Mouse (Mus musculus): ENCODE measurements around the gene Cdhr1. TPM values are rescaled to one million over a fixed set of nuclear protein-coding genes. Genes with fewer than 3 reads are reported as not detected.

The Cdhr1 gene
- total and polyA plus RNA-seq, 3 experiments = under 0.01 TPM; not detected in 2

GRCm38 (mm10) chr14:37101531-37101930 lies 3.4 kb upstream of the Cdhr1 start:
- Histone ChIP-seq H3K4me3 (ENCODE audit: low read depth, low read length) (no peak overlapping the region), H3K4me1 (ENCODE audit: insufficient read depth, low read depth, low read length) (no peaks in the 10 kb centered on the region), H3K9me3 (replicated peaks) (no peaks in the 10 kb centered on the region), H3K36me3 (replicated peaks) (no peaks in the 10 kb centered on the region), H3K27me3 (ENCODE audit: insufficient read depth, low read length) (peaks cover 14% of the 10 kb centered on the region; the same call in 1 of the 2 replicates)
- DNase-seq (ENCODE audit: low spot score) = no peak
- ATAC-seq (ENCODE audit: extremely low read depth, insufficient number of reproducible peaks, low FRiP score, poor library complexity, severe bottlenecking) = no peak
- TF ChIP-seq POLR2AphosphoS5 (IDR thresholded peaks at IDR 0.05; ENCODE audit: insufficient replicate concordance, low read depth, low read length) = no peak
- TF ChIP-seq GATA2 (IDR thresholded peaks at IDR 0.05; ENCODE audit: borderline replicate concordance, low read depth, low read length) = no peak
- no peak for TF ChIP-seq GATA1 (IDR thresholded peaks at IDR 0.05; ENCODE audit: borderline replicate concordance, low read length)
- TF ChIP-seq CTCF (IDR thresholded peaks at IDR 0.05; ENCODE audit: low read depth, low read length) = no peak
- no peak for TF ChIP-seq TAL1 (conservative IDR thresholded peaks at IDR 0.05; ENCODE audit: low read depth, low read length)

- Histone ChIP-seq H3K4me1 (ENCODE audit: insufficient read depth, low read depth, low read length) (no peaks in the 10 kb centered on the region), H3K27me3 (ENCODE audit: insufficient read depth, low read length) (peaks cover 14% of the 10 kb centered on the region; the same call in 1 of the 2 replicates), H3K9me3 (replicated peaks) (no peaks in the 10 kb centered on the region), H3K4me3 (ENCODE audit: low read depth, low read length) (no peak overlapping the region), H3K36me3 (replicated peaks) (no peaks in the 10 kb centered on the region)
- TF ChIP-seq GATA1 (IDR thresholded peaks at IDR 0.05; ENCODE audit: borderline replicate concordance, low read length) (no peak), POLR2AphosphoS5 (IDR thresholded peaks at IDR 0.05; ENCODE audit: insufficient replicate concordance, low read depth, low read length) (no peak), CTCF (IDR thresholded peaks at IDR 0.05; ENCODE audit: low read depth, low read length) (no peak), TAL1 (conservative IDR thresholded peaks at IDR 0.05; ENCODE audit: low read depth, low read length) (no peak), GATA2 (IDR thresholded peaks at IDR 0.05; ENCODE audit: borderline replicate concordance, low read depth, low read length) (no peak)
- ATAC-seq (ENCODE audit: extremely low read depth, insufficient number of reproducible peaks, low FRiP score, poor library complexity, severe bottlenecking) (no peak), DNase-seq (ENCODE audit: low spot score) (no peak)
Measured at GRCm38 (mm10) chr14:37095556-37095955, 2.6 kb downstream of the Cdhr1 start.

GRCm38 (mm10) chr14:37094436-37094835 lies 3.7 kb downstream of the Cdhr1 start:
- Histone ChIP-seq H3K36me3 (replicated peaks) (no peaks in the 10 kb centered on the region), H3K9me3 (replicated peaks) (no peaks in the 10 kb centered on the region), H3K4me3 (ENCODE audit: low read depth, low read length) (no peak overlapping the region), H3K27me3 (ENCODE audit: insufficient read depth, low read length) (peaks cover 14% of the 10 kb centered on the region; the same call in 1 of the 2 replicates), H3K4me1 (ENCODE audit: insufficient read depth, low read depth, low read length) (no peaks in the 10 kb centered on the region)
- no peak for TF ChIP-seq CTCF (IDR thresholded peaks at IDR 0.05; ENCODE audit: low read depth, low read length)
- TF ChIP-seq GATA1 (IDR thresholded peaks at IDR 0.05; ENCODE audit: borderline replicate concordance, low read length) = no peak
- no peak for TF ChIP-seq POLR2AphosphoS5 (IDR thresholded peaks at IDR 0.05; ENCODE audit: insufficient replicate concordance, low read depth, low read length)
- no peak for TF ChIP-seq GATA2 (IDR thresholded peaks at IDR 0.05; ENCODE audit: borderline replicate concordance, low read depth, low read length)
- TF ChIP-seq TAL1 (conservative IDR thresholded peaks at IDR 0.05; ENCODE audit: low read depth, low read length) = no peak
- no peak for ATAC-seq (ENCODE audit: extremely low read depth, insufficient number of reproducible peaks, low FRiP score, poor library complexity, severe bottlenecking)
- DNase-seq (ENCODE audit: low spot score) = no peak

- no peaks in the 10 kb centered on the region for H3K9me3 ChIP-seq (replicated peaks)
- H3K4me3 ChIP-seq (ENCODE audit: low read depth, low read length) = no peak overlapping the region
- TF ChIP-seq TAL1 (conservative IDR thresholded peaks at IDR 0.05; ENCODE audit: low read depth, low read length) (no peak), GATA2 (IDR thresholded peaks at IDR 0.05; ENCODE audit: borderline replicate concordance, low read depth, low read length) (no peak), GATA1 (IDR thresholded peaks at IDR 0.05; ENCODE audit: borderline replicate concordance, low read length) (no peak), CTCF (IDR thresholded peaks at IDR 0.05; ENCODE audit: low read depth, low read length) (no peak), POLR2AphosphoS5 (IDR thresholded peaks at IDR 0.05; ENCODE audit: insufficient replicate concordance, low read depth, low read length) (no peak)
- no peaks in the 10 kb centered on the region for H3K4me1 ChIP-seq (ENCODE audit: insufficient read depth, low read depth, low read length)
- H3K36me3 ChIP-seq (replicated peaks) = no peaks in the 10 kb centered on the region
- H3K27me3 ChIP-seq (ENCODE audit: insufficient read depth, low read length) = no peaks in the 10 kb centered on the region
- ATAC-seq (ENCODE audit: extremely low read depth, insufficient number of reproducible peaks, low FRiP score, poor library complexity, severe bottlenecking) (no peak), DNase-seq (ENCODE audit: low spot score) (no peak)
Measured at GRCm38 (mm10) chr14:37083755-37084154, 14.4 kb downstream of the Cdhr1 start.

- no peak for TF ChIP-seq GATA2 (IDR thresholded peaks at IDR 0.05; ENCODE audit: borderline replicate concordance, low read depth, low read length)
- TF ChIP-seq TAL1 (conservative IDR thresholded peaks at IDR 0.05; ENCODE audit: low read depth, low read length) = no peak
- no peak for TF ChIP-seq GATA1 (IDR thresholded peaks at IDR 0.05; ENCODE audit: borderline replicate concordance, low read length)
- TF ChIP-seq POLR2AphosphoS5 (IDR thresholded peaks at IDR 0.05; ENCODE audit: insufficient replicate concordance, low read depth, low read length) = no peak
- no peak for TF ChIP-seq CTCF (IDR thresholded peaks at IDR 0.05; ENCODE audit: low read depth, low read length)
- Histone ChIP-seq H3K4me3 (ENCODE audit: low read depth, low read length) (no peak overlapping the region), H3K27me3 (ENCODE audit: insufficient read depth, low read length) (no peaks in the 10 kb centered on the region), H3K9me3 (replicated peaks) (no peaks in the 10 kb centered on the region), H3K36me3 (replicated peaks) (no peaks in the 10 kb centered on the region), H3K4me1 (ENCODE audit: insufficient read depth, low read depth, low read length) (no peaks in the 10 kb centered on the region)
- ATAC-seq (ENCODE audit: extremely low read depth, insufficient number of reproducible peaks, low FRiP score, poor library complexity, severe bottlenecking) (no peak), DNase-seq (ENCODE audit: low spot score) (no peak)
Measured at GRCm38 (mm10) chr14:37080724-37081123, 17.4 kb downstream of the Cdhr1 start.

GRCm38 (mm10) chr14:37068516-37068915 lies 29.6 kb downstream of the Cdhr1 start:
- TF ChIP-seq CTCF (IDR thresholded peaks at IDR 0.05; ENCODE audit: low read depth, low read length) = no peak
- TF ChIP-seq GATA1 (IDR thresholded peaks at IDR 0.05; ENCODE audit: borderline replicate concordance, low read length) = no peak
- Histone ChIP-seq H3K9me3 (replicated peaks) (no peaks in the 10 kb centered on the region), H3K36me3 (replicated peaks) (no peaks in the 10 kb centered on the region), H3K4me1 (ENCODE audit: insufficient read depth, low read depth, low read length) (no peaks in the 10 kb centered on the region), H3K27me3 (ENCODE audit: insufficient read depth, low read length) (no peaks in the 10 kb centered on the region), H3K4me3 (ENCODE audit: low read depth, low read length) (no peak overlapping the region)
- peak; percentile 16 for DNase-seq (ENCODE audit: low spot score)
- ATAC-seq (ENCODE audit: extremely low read depth, insufficient number of reproducible peaks, low FRiP score, poor library complexity, severe bottlenecking) = no peak

Measured in G1E (cell line).